ENCODE assay signal across 8 mouse cellular contexts in the genomic region with DNA sequence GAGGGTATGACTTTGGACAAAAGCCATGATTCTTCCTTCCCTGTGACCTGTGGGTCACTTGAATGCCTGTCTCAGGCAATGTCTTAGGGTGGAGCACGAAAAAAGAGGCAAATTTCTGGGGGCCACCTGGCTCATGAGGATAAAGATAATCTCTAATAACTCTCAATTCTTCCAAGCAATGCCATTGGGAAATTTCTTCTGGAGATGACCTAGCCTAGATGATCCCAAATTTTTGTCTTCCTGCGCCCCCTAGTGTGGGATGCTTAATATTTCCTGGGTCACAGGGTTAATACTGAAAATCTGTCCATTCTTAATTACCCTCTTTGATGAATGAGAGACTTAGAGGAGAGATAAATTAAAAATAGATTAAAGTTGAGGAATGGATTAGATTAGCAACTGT.
DNase-seq lines count a peak whose midpoint lies in the region; ATAC-seq and TF ChIP-seq lines count a peak whose summit lies in the region.

No protein-coding gene starts in this region.

- ATAC-seq in embryonic facial prominence, embryonic 14.5 days (ENCODE audit: low read depth), result 0 out of 2 replicates have a peak, but pooled peaks have one; percentile 53
- 0 out of 2 replicates have a peak, but pooled peaks have one; percentile 36 for ATAC-seq in kidney, postnatal 0 days (replicated peaks; ENCODE audit: low FRiP score, low read depth)

- no peaks in the 10 kb centered on the region for H3K36me3 ChIP-seq in embryonic facial prominence, embryonic 14.5 days (ENCODE audit: control insufficient read depth, insufficient read depth, low read length)
- H3K36me3 ChIP-seq in kidney, postnatal 0 days (ENCODE audit: insufficient read depth, low read length), result no peaks in the 10 kb centered on the region

- H3K4me1 ChIP-seq in embryonic facial prominence, embryonic 14.5 days (ENCODE audit: control insufficient read depth, insufficient read depth, low read length), result no peaks in the 10 kb centered on the region
- H3K4me1 ChIP-seq in kidney, postnatal 0 days (replicated peaks; ENCODE audit: insufficient read depth, low read length), result 0 out of 2 replicates have a peak, but pooled peaks cover 3% of the 10 kb centered on the region

- no peak overlapping the region for H3K27ac ChIP-seq in embryonic facial prominence, embryonic 14.5 days (replicated peaks; ENCODE audit: low read depth, low read length)
- no peak overlapping the region for H3K27ac ChIP-seq in kidney, postnatal 0 days

- WGBS in embryonic facial prominence, embryonic 14.5 days, result 10% methylated on average over 2 of the region's 2 CpGs
- 15% methylated on average over 2 of the region's 2 CpGs for WGBS in kidney, postnatal 0 days

- H3K9me3 ChIP-seq in embryonic facial prominence, embryonic 14.5 days (ENCODE audit: control insufficient read depth, low read length), result no peaks in the 10 kb centered on the region
- no peaks in the 10 kb centered on the region for H3K9me3 ChIP-seq in kidney, postnatal 0 days (replicated peaks; ENCODE audit: low read length)

- H3K27me3 ChIP-seq in embryonic facial prominence, embryonic 14.5 days (replicated peaks; ENCODE audit: control insufficient read depth, insufficient read depth, low read length), result no peaks in the 10 kb centered on the region
- no peaks in the 10 kb centered on the region for H3K27me3 ChIP-seq in kidney, postnatal 0 days (ENCODE audit: insufficient read depth, low read length)

- peak; percentile 73 for DNase-seq in gastrocnemius, adult 18-20 months (ENCODE audit: low spot score)
- no peak for DNase-seq in gastrocnemius, postnatal 25 days
- DNase-seq in 3T3-L1 (ENCODE audit: low read depth, low spot score), result peak; percentile 65
- peak; percentile 75 for DNase-seq in adrenal gland, postnatal 14 days
- peak; percentile 59 for DNase-seq in embryonic facial prominence, embryonic 14.5 days (ENCODE audit: low spot score)
- peak; percentile 71 for DNase-seq in kidney, postnatal 0 days (ENCODE audit: low spot score)
- peak; percentile 28 for DNase-seq in naive thymus-derived CD4-positive, alpha-beta T cell, adult 2 months (ENCODE audit: low read depth)
- DNase-seq in frontal cortex, postnatal 36 days (ENCODE audit: low spot score in 2 of 2), result no peak

- H3K4me3 ChIP-seq in embryonic facial prominence, embryonic 14.5 days (ENCODE audit: low read depth, low read length), result no peak overlapping the region
- H3K4me3 ChIP-seq in kidney, postnatal 0 days (replicated peaks; ENCODE audit: low read depth, low read length), result no peak overlapping the region

- H3K4me2 ChIP-seq in embryonic facial prominence, embryonic 14.5 days (ENCODE audit: low read depth, low read length), result no peak overlapping the region
- H3K4me2 ChIP-seq in kidney, postnatal 0 days (ENCODE audit: low read length), result no peak overlapping the region

- H3K9ac ChIP-seq in embryonic facial prominence, embryonic 14.5 days (ENCODE audit: low read depth, low read length), result no peak overlapping the region
- no peak overlapping the region for H3K9ac ChIP-seq in kidney, postnatal 0 days (ENCODE audit: low read depth, low read length)

- peak; percentile 85 for TF ChIP-seq CTCF in kidney, postnatal 0 days (IDR thresholded peaks at IDR 0.05; ENCODE audit: low read depth)

Comparison
In these comparisons a context has a peak if more than half of its experiments do, and no peak if none do; other contexts are left out.
1. DNase-seq: peak in gastrocnemius, adult 18-20 months (single experiment), 3T3-L1 (single experiment), adrenal gland, postnatal 14 days (single experiment), embryonic facial prominence, embryonic 14.5 days (single experiment), kidney, postnatal 0 days (single experiment) and naive thymus-derived CD4-positive, alpha-beta T cell, adult 2 months (single experiment); none in gastrocnemius, postnatal 25 days (single experiment) and frontal cortex, postnatal 36 days (0 of 2).